Mouse (Mus musculus): ENCODE results near the gene Stra8.

Gene Stra8

DNA sequence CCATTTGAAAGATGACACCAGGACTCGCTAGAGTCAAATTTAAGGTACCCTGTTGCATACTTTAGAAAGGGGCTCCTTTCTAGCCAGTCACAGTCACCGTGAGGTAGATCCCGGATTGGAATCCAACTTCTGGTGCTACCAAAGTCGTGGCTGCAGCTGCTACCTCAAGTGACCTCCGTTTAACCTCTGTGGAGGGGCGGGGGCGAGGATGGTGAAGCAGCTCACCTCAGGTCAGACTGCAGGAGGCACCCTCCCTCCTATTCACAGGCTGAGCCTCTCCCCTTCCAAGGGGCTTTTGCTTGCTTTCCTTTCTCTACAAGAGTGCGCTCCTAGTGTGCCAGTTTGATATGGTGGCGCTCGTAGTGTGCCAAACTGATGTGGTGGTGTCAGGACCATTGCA is at the start of gene Stra8:
TSS of gene Stra8 (plus strand) at position 208 of the 400 bp plus-strand sequence.
- DNase-seq, result no peak

DNA sequence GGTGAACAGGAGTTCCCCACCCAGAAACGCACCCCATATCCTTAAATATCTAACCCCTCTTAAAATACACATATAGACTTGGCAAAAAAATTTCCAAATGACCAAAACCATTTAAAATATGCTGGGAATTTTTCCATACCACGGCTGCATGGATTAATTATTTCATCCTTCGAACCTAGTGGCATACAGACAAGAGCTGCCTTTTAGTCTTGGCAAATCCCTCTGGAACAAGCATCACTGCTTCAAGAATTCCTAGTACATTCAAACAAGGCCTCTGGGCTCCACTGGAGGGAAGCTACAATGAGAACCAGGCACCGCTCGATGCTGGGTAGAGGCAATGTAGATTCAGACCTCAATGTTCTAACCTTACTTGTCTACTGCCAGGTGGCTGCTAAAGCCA is 49.2 kb upstream of the Stra8 start:
- no peak for DNase-seq

DNA sequence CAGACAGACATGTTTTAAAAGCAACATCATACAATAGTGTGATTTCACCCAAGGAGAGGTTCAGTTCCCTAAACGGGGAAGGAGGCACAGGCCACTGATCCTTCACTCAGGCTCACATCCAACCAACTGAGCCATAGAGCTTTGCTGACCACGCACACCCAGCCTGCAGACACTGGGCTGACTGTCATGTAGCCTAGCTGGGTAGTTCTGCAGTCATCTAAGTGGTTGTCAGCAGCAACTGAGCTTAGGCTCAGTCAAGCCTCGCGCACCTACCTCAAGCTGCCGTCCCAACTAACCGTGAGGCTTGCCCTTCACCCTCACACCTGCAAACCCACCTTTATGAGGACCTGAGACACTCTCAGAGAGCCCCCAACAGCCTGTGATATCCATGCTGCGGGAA is 48.0 kb upstream of the Stra8 start:
- peak; percentile 94 for DNase-seq

DNA sequence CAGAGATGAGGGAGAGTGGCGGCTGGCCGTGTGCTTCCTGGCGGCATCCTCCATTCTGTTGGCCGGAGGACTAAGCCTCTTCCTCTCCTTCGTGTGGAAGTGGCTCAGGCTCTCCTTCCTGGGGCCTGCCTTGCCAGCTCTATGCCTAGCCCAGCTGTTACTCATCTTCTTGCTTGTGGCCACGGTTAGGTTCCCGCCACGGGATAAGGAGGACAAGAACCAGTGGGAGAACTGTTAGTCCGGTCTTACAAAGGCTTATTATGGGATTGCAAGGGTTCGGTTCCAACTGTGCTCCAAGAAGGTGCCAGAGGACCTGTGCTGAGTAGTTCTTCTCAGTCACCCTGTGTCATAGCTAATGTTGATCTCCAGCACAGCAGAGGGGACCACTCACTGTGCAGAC is 47.1 kb upstream of the Stra8 start:
- DNase-seq, result peak; percentile 94

DNA sequence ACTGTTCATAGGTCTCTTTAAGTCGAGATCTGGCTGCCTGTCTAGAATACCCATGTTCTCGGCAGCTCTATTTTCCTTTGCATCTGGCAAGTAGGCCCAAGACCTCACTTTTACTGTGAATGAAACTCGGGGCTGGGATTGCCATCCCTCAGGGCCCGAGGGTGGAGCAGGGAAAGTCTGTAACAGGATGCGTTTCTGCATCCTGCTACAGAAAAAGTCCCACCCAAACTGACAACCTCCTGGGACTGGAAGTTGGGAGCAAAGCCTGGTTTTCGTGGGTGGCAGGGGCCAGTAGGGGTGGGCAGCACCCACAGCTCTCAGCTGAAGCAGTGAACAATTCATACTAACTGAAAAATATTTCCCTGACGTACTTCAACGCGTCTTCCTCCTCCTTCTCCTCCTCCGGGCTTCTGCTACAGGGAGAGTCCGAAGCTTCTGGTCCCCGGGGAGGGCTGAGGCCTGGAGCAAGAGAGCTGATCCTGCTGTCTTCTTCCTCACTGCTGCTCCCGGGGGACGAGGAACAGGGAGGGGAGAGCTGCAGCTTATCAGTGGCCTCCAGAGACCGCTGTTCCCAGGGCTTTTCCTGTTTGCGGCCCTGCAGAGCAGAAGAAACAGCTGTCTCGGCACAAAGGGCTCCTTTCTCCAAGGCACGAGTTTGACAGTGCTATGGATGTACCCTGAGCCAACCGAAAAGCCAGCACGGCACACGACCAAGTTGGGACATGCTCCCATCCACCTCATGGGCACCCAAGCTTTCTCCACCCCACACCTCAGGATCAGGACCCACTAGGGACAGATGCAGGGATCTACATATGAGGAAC is 45.7 kb upstream of the Stra8 start:
- DNase-seq, result peak; percentile 100

DNA sequence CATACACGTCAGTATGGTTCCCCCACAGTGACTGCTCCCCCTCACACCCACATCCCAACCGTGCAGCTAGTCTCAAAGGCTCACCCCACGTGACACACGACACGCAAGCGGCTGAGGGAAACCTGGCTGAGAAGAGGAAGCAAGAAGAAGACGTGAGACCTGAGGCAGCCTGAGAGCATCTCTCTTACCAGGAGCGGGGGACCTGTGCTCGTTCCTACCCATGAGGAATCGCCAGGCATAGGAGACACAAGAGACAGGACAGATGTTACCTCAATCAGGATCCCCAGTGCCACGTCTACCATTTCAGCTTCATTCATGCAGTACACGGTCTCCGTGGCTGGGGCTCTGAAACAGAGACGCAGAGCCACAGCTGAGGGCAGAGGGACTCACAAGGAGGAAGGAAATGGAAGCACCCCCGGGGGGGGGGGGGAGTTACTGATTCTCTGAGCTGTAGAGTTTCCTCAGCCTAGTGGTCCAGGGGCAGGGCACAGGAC is 44.6 kb upstream of the Stra8 start:
- peak; percentile 98 for DNase-seq

DNA sequence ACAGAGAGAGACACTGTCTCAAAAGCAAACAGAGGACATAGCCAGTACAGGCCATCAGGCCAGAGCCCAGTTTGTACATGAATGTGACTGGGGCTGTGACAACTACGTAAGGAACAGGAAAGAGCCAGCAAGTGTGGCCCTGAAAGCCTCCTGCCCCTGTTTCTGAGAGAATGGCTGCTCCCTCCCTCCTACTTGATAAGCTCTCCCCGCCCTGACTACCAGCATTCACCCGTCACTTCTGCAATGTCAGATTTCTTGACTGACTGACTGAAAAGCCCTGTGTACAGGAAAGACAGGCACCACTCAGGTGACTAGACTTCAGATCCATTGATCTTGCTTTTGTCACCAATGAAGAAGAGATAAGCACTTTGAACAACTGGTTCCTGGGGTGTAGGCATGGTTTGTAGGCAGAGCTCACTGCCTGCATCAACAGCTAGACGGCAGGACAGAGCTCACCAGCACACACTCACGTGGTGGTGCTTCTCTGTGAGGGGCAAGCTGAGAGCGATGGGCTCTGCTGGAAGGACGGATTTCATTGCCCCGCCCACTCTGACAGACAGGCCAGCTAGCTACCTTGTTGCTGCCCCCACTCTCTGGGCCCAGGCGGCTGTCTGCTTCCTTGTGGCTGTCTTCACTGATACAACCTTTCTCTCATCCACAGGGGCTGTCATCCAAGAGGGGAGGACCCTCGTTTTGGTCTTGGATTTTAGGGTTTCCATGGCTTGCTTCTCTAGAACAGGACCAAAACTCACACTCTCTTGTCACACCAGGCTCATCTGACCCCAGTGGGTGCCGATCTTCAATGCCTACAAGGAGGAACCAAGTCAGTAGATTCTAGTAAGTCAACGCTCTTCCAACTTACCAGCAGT is 43.8 kb upstream of the Stra8 start:
- DNase-seq, result peak; percentile 94

DNA sequence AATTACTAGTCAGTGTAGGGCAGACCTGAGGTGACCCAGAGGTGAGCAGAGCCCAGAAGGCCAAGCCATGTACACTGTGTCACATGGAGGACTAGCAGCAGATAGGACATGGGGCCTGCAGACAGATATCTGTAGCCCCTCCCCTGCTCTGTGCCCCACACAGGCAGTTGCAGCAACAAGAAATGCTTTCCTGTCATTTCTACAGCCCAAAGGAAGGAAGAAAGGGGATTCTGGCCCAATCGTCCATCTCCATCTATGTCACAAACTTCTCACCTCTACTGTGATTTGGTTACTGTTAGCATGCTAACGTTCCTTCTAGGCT is 43.2 kb upstream of the Stra8 start:
- DNase-seq, result peak; percentile 92

DNA sequence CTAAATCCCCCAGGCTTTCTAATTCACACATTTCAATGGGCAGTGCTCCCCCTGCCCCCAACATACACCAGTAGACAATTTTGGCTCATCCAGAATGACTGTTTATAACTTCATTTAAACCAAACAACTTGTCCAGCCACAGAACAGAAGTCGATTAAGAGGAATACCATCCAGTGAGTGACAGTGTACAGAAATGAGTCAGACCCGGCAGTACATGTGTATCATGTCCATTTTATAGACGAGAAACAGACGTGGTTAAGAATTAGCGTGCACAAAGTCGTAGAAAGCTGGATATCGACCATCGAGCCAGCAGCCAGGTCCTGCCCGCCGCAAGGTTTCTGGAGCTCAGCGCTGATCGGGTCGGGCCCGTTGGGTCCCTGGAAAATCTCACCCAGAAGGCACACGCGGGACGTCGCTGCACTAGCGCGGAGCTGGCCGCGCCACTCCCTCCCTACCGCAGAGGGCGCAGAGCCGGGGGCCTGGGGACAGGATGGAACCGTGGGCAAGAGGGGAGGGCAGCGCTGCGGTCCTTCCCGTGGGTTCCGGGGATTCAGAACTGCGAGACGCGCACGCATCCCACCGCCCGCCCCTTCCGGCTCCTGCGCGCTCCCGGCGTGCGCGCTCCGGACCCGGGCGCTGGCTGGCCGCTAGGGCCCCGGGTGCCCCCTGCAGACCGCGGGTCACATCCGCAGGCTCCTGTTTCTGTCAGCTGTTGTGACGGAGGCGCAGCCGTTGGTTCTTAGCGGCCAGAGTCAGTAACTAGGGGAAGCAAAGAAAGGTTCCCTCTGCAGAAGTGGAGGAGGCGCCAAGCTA is 42.2 kb upstream of the Stra8 start, which contains the start of gene Cyren:
TSS of gene Cyren (minus strand) at position 552 of the 813 bp plus-strand sequence.
- peak; percentile 100 for DNase-seq

DNA sequence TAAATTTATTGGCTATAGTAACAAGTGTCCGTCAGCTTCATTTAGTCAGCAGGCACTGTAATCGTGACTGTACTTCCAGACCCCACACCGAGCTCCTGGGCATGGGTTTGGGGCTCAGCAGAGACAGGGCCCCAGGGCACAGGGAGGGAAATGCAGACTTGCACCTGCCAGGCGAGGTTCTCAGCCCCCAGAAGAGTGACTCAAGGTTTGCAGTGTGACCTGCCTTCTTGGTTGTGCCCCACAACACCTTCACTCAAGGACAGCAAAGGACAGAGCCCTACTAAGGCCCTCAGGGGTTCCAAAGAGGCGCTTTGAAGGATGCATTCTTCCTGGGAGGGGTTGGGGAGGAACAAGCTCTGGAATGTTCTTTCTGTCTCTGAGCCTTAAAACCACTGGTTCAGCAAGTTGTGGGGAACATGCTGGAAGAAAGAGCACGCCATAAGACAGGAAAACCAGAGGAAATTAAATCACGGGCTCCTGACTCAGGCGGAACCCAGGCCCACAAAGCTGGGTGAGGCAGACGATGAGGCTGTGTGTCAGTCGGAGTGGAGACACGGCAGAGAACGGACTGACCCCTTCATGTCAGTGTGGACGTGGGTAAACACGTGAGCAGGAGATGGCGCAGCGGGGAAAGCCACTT is 40.7 kb upstream of the Stra8 start:
- peak; percentile 95 for DNase-seq

DNA sequence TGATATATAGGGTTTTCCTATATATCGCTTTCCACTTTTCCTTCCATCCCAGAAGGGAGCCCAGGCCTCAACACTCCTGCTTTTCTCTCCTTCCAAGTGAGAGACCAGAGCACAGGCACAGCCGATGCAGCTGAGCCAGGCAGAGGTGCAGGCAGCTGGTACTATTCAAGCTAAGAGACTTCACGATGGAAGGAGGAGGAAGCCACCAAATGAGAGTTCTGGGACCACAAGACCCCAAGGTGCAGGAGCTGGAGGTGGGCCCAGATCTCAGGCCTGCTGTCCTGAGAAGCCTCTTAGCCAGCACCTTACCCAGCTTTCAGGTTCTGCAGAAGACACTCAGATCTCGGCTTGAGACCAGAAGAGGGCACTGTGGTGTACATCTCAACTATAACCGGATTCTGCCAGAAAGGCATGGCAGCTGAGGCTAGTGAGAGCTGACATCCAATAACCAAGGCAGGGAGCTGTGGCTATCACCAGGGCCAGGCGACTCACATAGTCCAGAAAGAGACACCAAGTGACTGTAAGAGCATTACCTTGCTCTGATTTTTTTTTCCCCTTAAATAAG is 40.0 kb upstream of the Stra8 start:
- peak; percentile 91 for DNase-seq

DNA sequence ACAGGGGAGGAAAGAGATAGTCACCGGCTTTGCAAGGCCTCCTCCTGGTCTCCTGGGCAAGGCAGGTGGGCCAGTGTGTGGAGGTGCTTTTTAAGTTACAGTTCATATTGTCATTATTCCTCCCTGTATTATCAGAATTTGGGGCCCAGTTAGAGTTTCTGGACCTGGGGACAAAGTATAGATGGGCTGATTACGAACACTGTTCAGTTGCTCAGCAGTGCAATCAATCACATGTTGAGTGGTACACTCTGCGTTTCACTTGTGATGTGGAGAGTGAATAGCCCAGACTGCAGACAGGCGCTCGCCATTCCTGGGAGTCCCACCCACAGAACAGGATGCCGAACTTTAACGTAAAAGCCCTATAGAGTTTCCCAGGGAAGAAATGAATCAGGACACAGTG is 35.2 kb upstream of the Stra8 start:
- no peak for DNase-seq

DNA sequence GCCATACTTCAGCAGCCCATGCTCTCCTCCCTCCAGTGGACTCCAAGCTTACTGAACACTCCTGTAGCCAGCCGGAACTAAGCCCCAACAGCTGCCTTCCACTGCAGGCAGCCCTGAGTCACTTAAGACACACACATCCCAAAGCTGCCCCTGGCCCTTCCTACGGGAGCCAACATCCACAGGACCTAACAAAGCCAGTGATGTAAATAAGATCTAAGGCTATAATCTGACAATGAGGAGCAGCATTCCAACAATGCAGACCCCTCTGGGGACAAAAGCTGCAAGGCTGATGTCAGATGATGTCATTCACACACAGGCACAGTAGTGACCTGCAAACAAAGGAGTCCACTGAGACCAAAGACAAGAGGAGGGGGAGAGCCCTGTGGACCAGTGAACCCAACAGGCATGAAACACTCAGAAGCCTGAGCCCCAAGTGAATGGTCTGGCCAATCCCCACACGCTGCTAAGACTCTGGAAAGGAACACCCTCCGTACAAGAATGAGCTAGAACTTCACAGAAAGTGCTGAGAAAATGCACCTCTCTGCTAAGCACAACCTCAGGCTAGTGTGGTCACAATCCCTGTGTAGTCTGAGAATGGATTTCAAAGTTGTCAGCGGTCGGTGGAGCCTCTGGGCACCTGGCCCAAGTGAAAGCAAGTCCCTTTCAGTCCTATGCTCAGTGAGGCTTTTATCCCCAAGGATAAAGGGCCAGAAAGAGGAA is 32.7 kb upstream of the Stra8 start:
- DNase-seq, result peak; percentile 81

DNA sequence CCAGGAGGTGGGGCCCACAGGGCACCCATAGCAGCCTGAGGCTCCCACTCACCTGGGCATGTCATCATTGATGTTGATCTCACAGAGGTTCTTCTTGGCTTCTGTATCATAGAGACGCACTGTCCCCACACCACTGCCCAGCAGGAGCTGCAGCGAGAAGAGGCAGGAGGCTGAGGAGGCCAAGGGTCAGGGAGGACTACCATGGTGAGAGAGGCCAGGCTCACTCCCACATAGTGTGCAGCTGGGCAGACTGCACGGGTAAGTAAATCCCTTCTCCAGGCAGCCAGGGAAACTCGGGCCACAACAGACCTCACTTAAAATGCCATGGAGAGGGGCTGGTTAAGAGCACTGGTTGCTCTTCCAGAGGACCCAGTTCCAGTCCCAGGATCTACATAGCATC is 30.8 kb upstream of the Stra8 start:
- DNase-seq, result peak; percentile 87

DNA sequence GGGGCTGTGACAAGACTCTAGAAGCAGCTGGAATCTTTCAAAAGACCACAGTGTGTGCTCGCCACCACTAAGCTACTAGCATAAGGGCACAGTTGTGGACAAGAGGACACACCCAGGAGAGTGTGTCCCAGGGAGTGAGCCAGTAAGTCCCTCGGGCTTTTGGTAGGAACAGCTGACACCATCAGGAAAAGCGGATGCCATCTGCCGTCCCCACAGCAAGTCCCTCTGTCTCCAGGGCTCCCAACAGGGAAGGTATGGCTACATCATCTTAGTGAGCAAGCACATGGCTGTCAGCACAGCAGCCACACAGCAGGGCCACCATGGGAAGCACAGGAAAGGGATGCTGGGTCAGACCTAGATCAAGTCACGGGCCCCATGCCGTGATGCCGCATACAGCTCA is 24.4 kb upstream of the Stra8 start:
- DNase-seq, result peak; percentile 89

DNA sequence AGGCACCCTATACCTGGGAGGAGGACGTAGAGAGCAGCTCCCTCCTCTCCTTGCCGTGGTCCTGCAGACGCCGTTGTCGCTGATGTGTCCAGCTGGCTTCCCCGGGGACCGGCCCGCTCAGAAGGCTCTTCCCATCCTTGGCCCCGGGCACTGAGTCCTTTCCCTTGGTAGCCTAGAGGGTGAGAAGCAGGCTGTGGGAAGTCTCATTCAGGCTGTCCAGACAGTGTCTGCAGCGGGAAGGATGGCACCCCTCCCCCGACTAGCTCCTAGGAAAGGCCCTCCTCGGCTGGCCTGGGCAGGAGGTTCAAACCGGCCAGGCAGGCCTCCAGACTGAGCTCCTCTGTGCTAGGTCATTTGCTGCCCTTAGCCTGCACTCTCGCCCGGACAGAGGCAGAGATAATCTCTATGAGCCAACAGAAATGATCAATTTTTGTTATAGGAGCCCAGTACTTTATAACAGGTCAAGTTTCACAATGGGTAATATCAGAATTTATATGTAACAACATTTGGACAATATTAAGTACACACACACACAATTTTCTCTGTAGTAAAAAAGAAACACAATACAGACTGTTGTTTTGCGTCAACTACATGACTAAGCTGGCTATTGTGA is 23.7 kb upstream of the Stra8 start:
- peak; percentile 89 for DNase-seq

DNA sequence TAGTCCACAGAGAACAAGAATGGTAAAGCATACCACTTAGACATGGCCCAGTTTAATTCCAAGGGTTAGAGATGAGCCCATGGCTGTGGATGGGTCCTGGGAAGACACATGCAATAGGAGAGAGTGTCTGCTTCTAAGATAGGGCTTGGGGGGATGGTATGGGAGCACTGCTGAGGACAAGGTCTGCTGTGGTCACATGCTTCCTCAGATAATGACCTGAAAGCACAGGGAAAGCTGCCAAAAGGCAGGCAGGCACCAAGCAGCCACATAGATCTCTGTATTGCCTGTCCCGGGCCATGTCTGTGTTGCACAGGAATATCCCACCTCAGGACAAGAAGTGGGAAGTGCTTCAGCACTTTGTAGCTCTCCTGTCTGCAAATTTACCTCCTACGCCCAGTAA is 20.8 kb upstream of the Stra8 start:
- DNase-seq, result peak; percentile 88

DNA sequence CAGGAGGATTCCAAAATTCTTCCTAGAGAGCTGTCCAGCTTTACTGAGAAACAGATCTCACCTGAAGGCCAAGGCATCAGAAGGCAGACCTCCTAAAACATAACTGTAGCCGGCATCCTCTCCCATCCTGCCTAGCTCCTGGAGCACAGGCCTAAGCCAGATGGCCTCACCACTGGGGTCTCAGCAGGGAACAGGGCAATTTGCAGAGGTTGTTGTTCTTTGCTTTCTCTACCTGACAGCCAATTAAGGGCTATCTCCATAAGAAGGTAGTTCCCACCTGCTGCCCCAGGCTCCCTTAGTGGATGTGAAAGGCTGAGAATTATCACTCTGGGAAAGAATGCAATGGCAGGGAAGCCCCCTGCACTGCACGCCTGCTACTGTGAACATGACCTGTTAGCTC is 19.0 kb upstream of the Stra8 start:
- peak; percentile 86 for DNase-seq

DNA sequence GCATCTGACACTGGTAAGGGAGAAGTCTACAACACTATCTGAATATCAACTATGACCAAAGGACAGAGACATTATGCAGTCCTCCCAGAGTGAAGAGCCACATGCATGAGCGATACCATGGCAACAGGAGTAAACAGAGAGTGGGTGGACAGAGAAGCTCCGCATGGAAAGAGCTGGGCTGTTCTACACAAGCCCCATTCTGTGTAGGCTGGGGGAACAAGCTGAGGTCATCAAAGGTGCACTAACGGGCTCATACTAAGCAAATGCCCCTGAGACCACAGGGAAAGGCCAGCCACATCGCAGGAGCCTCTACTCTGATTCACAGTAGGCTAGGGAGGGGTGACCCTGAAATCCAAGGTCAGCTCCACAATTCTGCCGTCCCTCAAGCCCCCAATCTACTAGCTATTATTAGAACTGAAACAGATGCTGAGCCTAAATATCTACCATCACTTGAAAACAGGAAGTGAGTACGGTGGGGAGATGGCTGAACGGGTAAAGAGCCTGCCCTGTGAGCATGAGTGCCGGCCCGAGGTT is 18.0 kb upstream of the Stra8 start:
- no peak for DNase-seq

DNA sequence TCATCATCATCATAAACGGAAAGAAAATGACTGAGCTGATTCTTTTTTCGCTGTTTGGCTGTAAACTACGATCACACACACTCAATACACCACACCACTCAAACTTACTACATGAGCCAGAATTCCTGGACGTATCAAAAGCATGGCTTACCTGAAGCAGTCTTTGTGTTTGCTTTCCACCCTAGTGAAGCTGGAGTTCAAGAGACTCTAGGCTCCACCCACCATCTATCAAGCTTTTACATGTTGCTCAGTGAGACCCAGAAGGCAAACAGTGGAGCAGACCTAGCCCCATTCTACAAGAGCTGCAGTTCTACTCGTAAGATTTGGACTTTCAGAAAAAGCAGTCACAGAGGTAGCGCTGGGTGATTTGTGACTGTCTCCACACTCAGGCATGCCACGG is 17.4 kb upstream of the Stra8 start:
- DNase-seq, result no peak

DNA sequence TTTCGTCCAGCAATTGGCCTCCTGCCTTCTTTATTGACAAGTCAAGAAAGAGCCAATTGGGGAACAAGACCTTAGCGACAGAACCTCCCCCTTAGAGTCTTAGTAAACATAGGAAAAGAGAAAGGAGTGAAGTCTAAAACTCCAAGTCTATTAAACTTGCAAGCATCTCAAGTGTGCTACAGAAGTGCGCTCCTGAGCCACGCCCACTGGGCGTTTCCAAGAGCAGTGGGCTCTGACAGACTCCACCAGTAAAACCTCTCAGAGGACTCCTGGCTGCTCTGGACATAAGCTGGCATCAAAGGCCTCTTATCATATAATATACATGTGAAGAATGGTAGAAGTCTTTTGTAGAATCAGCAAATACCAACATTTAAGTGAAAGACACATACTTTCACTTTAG is 16.5 kb upstream of the Stra8 start:
- no peak for DNase-seq

Data from heart, adult 11 months (tissue).